In genomic region chr4:31553780-31554394, GRCm38 (mm10) we compare ENCODE assay signal across 20 mouse cellular contexts.
"Had no signal": no experiment of that assay in that cellular context is flagged by ENCODE, and none has a peak within 500 bp of the region (broad histone marks: within the 10 kb centered on the region; RNA-seq: fewer than 3 reads in every experiment).

No protein-coding gene starts in this region.

- H3K4me2 ChIP-seq: lung, embryonic 14.5 days; midbrain, embryonic 12.5 days; neural tube, embryonic 13.5 days; neural tube, embryonic 15.5 days; stomach, embryonic 15.5 days had no signal

- H3K4me1 ChIP-seq: midbrain, embryonic 12.5 days; neural tube, embryonic 13.5 days; stomach, embryonic 15.5 days had no signal

- DNase-seq: lung, adult 18-20 months; lung, embryonic 14.5 days; lung, postnatal 10 days; lung, postnatal 4 days; midbrain, embryonic 14.5 days; retina, postnatal 1 day; right cerebral cortex, adult 18-20 months; right cerebral cortex, postnatal 25 days; right cerebral cortex, postnatal 4 days; spleen, adult 18-20 months; thymus, adult 2 months; thymus, postnatal 25 days; thymus, postnatal 4 days had no signal

- H3K27ac ChIP-seq: liver, embryonic 14.5 days; midbrain, embryonic 12.5 days; neural tube, embryonic 13.5 days; neural tube, embryonic 15.5 days; stomach, embryonic 15.5 days; stomach, postnatal 0 days had no signal

- H3K9ac ChIP-seq: liver, embryonic 14.5 days; lung, embryonic 14.5 days; midbrain, embryonic 12.5 days; neural tube, embryonic 13.5 days; neural tube, embryonic 15.5 days; stomach, embryonic 15.5 days had no signal

- H3K4me3 ChIP-seq: midbrain, embryonic 12.5 days; myocyte; neural tube, embryonic 13.5 days; neural tube, embryonic 15.5 days; stomach, embryonic 15.5 days had no signal

- H3K27me3 ChIP-seq: midbrain, embryonic 12.5 days; neural tube, embryonic 13.5 days; neural tube, embryonic 15.5 days; stomach, embryonic 15.5 days had no signal

- H3K9me3 ChIP-seq: midbrain, embryonic 12.5 days; neural tube, embryonic 13.5 days; neural tube, embryonic 15.5 days; stomach, embryonic 15.5 days had no signal

- H3K36me3 ChIP-seq: midbrain, embryonic 12.5 days; neural tube, embryonic 13.5 days; neural tube, embryonic 15.5 days; stomach, embryonic 15.5 days had no signal
